Mouse (Mus musculus) cerebellum, adult 2 months (tissue): ENCODE measurements around the gene Ryk. TPM values are rescaled to one million over a fixed set of nuclear protein-coding genes. Genes with fewer than 3 reads are reported as not detected.

Source experiments
- DNase-seq, 2 experiments: peaks; one replicate each; pipeline ENCODE4 v3.0.0; 2021
- H3K27ac ChIP-seq: fragments of 200-500 bp; 2 replicates; pipeline ENCODE4 v1.5.1; 2012; ENCODE audit warnings: low read length, control low read depth, inconsistent platforms; ENCODE audit not compliant: insufficient read depth
- H3K27me3 ChIP-seq: fragments of 200-500 bp; 2 replicates; pipeline ENCODE4 v1.6.1; 2012; ENCODE audit warnings: inconsistent platforms, mild to moderate bottlenecking, low read length, moderate library complexity; ENCODE audit not compliant: control insufficient read depth, insufficient read depth
- H3K4me1 ChIP-seq: fragments of 200-500 bp; 2 replicates; pipeline ENCODE4 v1.6.1; 2011; ENCODE audit warnings: low read length; ENCODE audit not compliant: control insufficient read depth, insufficient read depth
- H3K4me3 ChIP-seq: fragments of 200-500 bp; replicated peaks from 2 replicates; pipeline ENCODE3; 2011; ENCODE audit warnings: mild to moderate bottlenecking, low read depth, low read length, control low read depth; ENCODE audit not compliant: insufficient read depth
- CTCF ChIP-seq: fragments of 200-500 bp; IDR thresholded peaks from 2 replicates; pipeline ENCODE4 v1.5.1; 2011; ENCODE audit warnings: low read depth, mild to moderate bottlenecking, control low read depth, low read length, moderate library complexity, borderline replicate concordance; ENCODE audit not compliant: insufficient read depth
- POLR2A ChIP-seq: fragments of 200-500 bp; IDR thresholded peaks from 2 replicates; pipeline ENCODE4 v1.6.1; 2011; ENCODE audit warnings: low read length, control low read depth, borderline replicate concordance; ENCODE audit not compliant: insufficient read depth
- WGBS: fragments of 180-500 bp; shearing (Covaris S2); methylation state at CpG from one replicate; pipeline ENCODE4 v1.1.7; 2018; 5-methylcytosine and 5-hydroxymethylcytosine counted together
- polyA plus RNA-seq: library from polyadenylated mRNA; depleted of rRNA; stranded (reverse); fragments of >200 nt; gene quantifications from 2 replicates; pipeline ENCODE4 v1.2.3, GENCODE M21; 2012

The Ryk gene
- polyA plus RNA-seq, 1 experiment: 37.5 TPM

- H3K4me1 ChIP-seq: peaks cover 43% of the 10 kb centered on the region
- H3K4me3 ChIP-seq: no peak overlapping the region
- no peaks in the 10 kb centered on the region for H3K27me3 ChIP-seq
- WGBS: 20% methylated on average over 4 of the region's 4 CpGs
- H3K27ac ChIP-seq: no peak overlapping the region
- DNase-seq: no peak
- no peak for TF ChIP-seq POLR2A
Observed at GRCm38 (mm10) chr9:102843577-102843976, 8.9 kb downstream of the Ryk start.

DNA sequence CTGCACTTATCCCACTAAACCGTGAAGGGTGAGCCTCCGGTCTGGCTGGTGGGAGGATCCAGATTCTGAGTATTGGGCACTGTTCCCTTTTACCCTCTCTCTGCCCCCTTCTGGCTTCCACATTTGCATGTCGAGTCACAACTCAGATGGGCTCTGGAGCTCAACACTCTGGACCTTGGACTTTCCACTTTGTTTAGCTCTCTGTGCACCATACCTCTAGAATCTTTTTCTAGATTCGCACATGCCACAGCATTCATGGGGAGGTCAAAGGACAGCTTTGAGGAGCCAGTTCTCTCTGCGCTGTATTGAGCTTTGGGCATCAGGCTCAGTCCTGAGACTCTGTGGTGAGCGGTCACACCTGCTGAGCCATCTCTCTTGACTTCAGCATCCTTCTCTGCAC is 11.1 kb downstream of the Ryk start:
- Histone ChIP-seq H3K27me3 (no peaks in the 10 kb centered on the region), H3K27ac (no peak overlapping the region), H3K4me1 (peaks cover 39% of the 10 kb centered on the region), H3K4me3 (no peak overlapping the region)
- DNase-seq: no peak
- WGBS: 58% methylated on average over 6 of the region's 6 CpGs
- TF ChIP-seq POLR2A (no peak), CTCF (no peak)

DNA sequence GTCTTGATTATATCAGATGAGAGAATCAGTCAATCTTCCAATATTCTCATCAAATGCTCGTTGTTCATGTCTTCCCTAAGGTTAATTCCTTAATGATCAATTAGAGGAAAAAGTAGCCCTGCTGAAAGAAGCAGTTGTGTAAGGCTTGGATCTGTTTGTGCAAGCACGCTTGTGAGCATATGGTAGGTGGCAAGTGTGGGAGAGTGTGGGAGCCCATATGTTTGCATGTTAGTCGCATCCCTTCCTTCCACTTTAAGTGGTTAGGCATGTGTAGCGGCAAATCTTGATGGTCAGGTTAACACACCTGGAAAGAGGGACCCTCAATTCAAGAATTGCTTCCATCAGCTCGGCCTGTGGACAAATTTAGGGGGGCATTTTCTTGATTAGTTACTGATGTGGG is 11.6 kb downstream of the Ryk start:
- H3K4me1 ChIP-seq: peaks cover 35% of the 10 kb centered on the region
- no peaks in the 10 kb centered on the region for H3K27me3 ChIP-seq
- no peak overlapping the region for H3K27ac ChIP-seq
- no peak for TF ChIP-seq POLR2A
- TF ChIP-seq CTCF: no peak
- H3K4me3 ChIP-seq: no peak overlapping the region
- no peak for DNase-seq
- WGBS: 69% methylated on average over 5 of the region's 5 CpGs

DNA sequence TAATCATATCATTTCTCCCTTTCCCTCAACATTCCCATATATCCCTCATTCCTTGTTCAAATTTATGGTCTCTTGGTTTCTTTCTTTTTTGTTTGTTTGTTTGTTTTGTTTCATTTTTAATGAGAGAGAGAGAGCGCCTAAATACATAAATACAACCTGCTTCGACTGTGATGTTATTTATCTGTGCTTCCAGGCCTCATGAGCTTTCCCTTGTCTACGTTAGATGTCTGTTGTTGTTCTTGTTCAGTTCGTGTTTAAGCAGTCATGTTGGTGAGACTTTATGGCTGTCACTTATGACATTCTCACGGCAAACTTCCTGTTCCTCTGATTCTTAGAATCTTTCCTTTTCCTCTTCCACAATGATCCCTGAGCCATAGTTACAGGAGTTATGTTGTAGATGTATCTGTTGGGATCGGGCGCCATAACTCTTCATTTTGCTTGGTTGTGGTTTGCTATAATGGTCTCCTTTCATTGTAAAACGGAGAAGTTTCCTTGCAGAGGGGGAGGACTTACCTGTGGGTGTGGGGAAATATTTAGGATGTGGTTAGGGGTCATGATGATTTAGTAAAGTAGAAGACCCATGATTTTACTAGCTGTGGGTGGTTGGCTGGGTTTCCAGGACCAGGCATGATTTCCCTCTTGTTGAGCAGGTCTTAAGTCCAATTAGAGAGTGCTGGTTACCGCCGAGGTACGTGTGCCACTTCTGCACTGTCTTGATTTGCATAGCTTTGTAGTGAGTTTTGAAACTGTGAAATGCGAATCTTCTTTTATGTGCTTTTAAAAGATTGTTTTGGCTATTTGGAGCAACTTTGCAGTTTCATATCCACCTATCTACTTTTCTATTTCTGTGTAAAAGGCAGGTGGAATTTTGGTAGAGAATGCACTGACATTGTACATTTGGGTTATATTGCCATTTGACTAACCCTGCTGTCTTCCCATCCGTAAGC is 17.6 kb downstream of the Ryk start:
- DNase-seq: no peak
- 92% methylated on average over 13 of the region's 13 CpGs for WGBS
- no peaks in the 10 kb centered on the region for H3K27me3 ChIP-seq
- H3K27ac ChIP-seq: no peak overlapping the region
- peaks cover 15% of the 10 kb centered on the region for H3K4me1 ChIP-seq
- TF ChIP-seq POLR2A (no peak), CTCF (no peak)
- no peak overlapping the region for H3K4me3 ChIP-seq

DNA sequence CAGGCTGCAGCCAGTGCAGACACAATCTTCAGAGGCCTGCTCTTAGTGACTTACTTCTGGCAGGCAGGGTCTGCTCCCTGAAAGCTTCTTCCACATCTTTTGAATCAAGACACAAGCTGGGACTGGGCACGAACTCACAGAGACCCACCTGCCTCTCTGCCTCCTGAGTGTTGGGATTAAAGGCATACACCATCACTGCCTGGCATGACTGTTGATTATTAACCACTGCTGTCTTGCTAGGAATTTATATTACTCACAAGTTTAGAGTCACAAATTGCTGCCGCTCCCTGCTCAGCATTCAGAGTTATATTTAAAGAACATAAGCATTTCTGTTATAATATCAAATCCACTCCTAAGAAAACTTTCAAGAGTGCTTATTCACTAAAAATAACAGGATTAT is 23.1 kb downstream of the Ryk start:
- Histone ChIP-seq H3K4me3 (no peak overlapping the region), H3K4me1 (peaks cover 14% of the 10 kb centered on the region), H3K27ac (peak overlapping the region; percentile 53; the same call in 1 of the 2 replicates), H3K27me3 (no peaks in the 10 kb centered on the region)
- WGBS: 55% methylated on average over 2 of the region's 2 CpGs
- DNase-seq: no peak
- TF ChIP-seq CTCF (no peak), POLR2A (no peak)

DNA sequence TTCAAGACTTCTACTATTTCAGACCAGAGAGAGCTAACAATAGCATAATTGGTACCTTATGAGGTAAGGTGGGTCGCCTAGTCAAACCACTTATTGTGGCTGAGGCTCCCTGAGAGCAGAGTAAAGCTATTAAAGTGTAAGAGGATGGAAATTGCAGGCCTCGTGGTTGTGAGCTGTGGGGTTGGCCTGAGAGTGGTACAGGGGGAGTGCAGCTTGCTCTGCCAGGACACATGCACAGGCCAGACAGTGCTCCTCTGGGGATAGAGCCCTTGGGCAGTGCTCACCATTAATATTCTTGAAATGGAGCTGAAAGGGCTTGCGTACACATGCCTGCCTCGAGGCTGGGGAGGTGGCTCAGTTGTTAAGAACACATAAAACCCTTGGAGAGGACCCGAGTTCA is 23.6 kb downstream of the Ryk start:
- DNase-seq: no peak
- Histone ChIP-seq H3K27ac (no peak overlapping the region), H3K27me3 (no peaks in the 10 kb centered on the region), H3K4me3 (no peak overlapping the region), H3K4me1 (peaks cover 14% of the 10 kb centered on the region)
- 60% methylated on average over 5 of the region's 5 CpGs for WGBS
- TF ChIP-seq POLR2A (no peak), CTCF (no peak)

DNA sequence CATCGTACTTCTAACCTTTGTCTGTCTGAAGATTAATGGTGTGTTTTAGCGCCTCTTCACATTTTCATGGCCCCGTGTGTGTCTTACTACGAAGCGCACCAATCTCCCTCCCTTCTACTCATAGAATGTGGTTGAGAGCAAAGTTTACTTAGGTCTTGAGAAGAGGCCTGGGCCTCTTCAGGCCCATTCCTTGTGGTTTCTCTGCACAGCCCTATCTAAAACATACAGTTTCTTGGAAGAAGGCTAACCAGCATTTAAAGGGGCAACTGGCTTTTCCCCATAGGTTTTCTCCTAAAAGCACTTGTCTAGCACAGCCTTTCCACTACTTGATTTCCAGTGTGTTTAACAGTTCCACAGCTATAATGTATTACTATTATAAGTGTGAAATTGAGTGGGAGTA is 24.7 kb downstream of the Ryk start:
- TF ChIP-seq CTCF: no peak
- no peak for TF ChIP-seq POLR2A
- 87% methylated on average over 5 of the region's 5 CpGs for WGBS
- Histone ChIP-seq H3K4me1 (peaks cover 16% of the 10 kb centered on the region), H3K27ac (no peak overlapping the region), H3K4me3 (no peak overlapping the region), H3K27me3 (no peaks in the 10 kb centered on the region)
- DNase-seq: no peak

- no peak for DNase-seq
- Histone ChIP-seq H3K4me3 (no peak overlapping the region), H3K27ac (no peak overlapping the region), H3K27me3 (no peaks in the 10 kb centered on the region), H3K4me1 (peaks cover 18% of the 10 kb centered on the region)
- no peak for TF ChIP-seq CTCF
- TF ChIP-seq POLR2A: no peak
- WGBS: 96% methylated on average over 10 of the region's 10 CpGs
Observed at GRCm38 (mm10) chr9:102859963-102860362, 25.2 kb downstream of the Ryk start.
